Mouse (Mus musculus): ENCODE results near the gene Kcnd2.
A peak's percentile ranks its signal among the peaks of the same experiment; 100 is the strongest.

The Kcnd2 gene

GRCm38 (mm10) chr6:21692861-21693350, 477.6 kb downstream of the Kcnd2 start:
- no peak for DNase-seq (ENCODE audit: low spot score)

- DNase-seq (ENCODE audit: low spot score): no peak
Measured at GRCm38 (mm10) chr6:21697641-21698040, 482.3 kb downstream of the Kcnd2 start.

GRCm38 (mm10) chr6:21701131-21701530, 485.8 kb downstream of the Kcnd2 start:
- no peak for DNase-seq (ENCODE audit: low spot score)

- DNase-seq (ENCODE audit: low spot score): peak; percentile 51
Measured at GRCm38 (mm10) chr6:21709228-21709627, 493.9 kb downstream of the Kcnd2 start.

- no peak for DNase-seq (ENCODE audit: low spot score)
Measured at GRCm38 (mm10) chr6:21719121-21719520, 503.8 kb downstream of the Kcnd2 start.

GRCm38 (mm10) chr6:21722238-21722637, 506.9 kb downstream of the Kcnd2 start:
- DNase-seq (ENCODE audit: low spot score): no peak

GRCm38 (mm10) chr6:21740606-21741005, 525.3 kb downstream of the Kcnd2 start:
- DNase-seq (ENCODE audit: low spot score): no peak

- no peak for DNase-seq (ENCODE audit: low spot score)
Measured at GRCm38 (mm10) chr6:21744615-21745266, 529.4 kb downstream of the Kcnd2 start.

GRCm38 (mm10) chr6:21747536-21747935, 532.2 kb downstream of the Kcnd2 start:
- no peak for DNase-seq (ENCODE audit: low spot score)

- DNase-seq (ENCODE audit: low spot score): no peak
Measured at GRCm38 (mm10) chr6:21767787-21768221, 552.5 kb downstream of the Kcnd2 start.

- no peak for DNase-seq (ENCODE audit: low spot score)
Measured at GRCm38 (mm10) chr6:21768745-21769446, 553.6 kb downstream of the Kcnd2 start.

- no peak for DNase-seq (ENCODE audit: low spot score)
Measured at GRCm38 (mm10) chr6:21769447-21769809, 554.1 kb downstream of the Kcnd2 start.

GRCm38 (mm10) chr6:21774213-21774916, 559.1 kb downstream of the Kcnd2 start:
- no peak for DNase-seq (ENCODE audit: low spot score)
